Mouse (Mus musculus): ENCODE results near the gene Zfp1.
A peak's percentile ranks its signal among the peaks of the same experiment; 100 is the strongest.

Zfp1 gene

GRCm38 (mm10) chr8:111713291-111713690, 70.1 kb downstream of the Zfp1 start:
- peak in 1 of 2 experiments; percentile 59 for DNase-seq (ENCODE audit: low spot score in 2 of 2)

- peak in 1 of 2 experiments; percentile 60 for DNase-seq (ENCODE audit: low spot score in 2 of 2)
These were observed 70.6 kb downstream of the Zfp1 start for GRCm38 (mm10) chr8:111713817-111714216.

GRCm38 (mm10) chr8:111714295-111714694, 71.1 kb downstream of the Zfp1 start:
- peak in 1 of 2 experiments; percentile 56 for DNase-seq (ENCODE audit: low spot score in 2 of 2)

- DNase-seq (ENCODE audit: low spot score in 2 of 2) = peak in 1 of 2 experiments; percentile 61
These were observed 72.3 kb downstream of the Zfp1 start for GRCm38 (mm10) chr8:111715514-111715913.

GRCm38 (mm10) chr8:111716603-111717487, 73.6 kb downstream of the Zfp1 start:
- DNase-seq (ENCODE audit: low spot score in 2 of 2) = peak in 1 of 2 experiments; percentile 60

- no peak for DNase-seq (ENCODE audit: low spot score in 2 of 2)
These were observed 74.2 kb downstream of the Zfp1 start for GRCm38 (mm10) chr8:111717488-111717792.

- peak in 1 of 2 experiments; percentile 59 for DNase-seq (ENCODE audit: low spot score in 2 of 2)
These were observed 74.7 kb downstream of the Zfp1 start for GRCm38 (mm10) chr8:111717866-111718265.

- DNase-seq (ENCODE audit: low spot score in 2 of 2) = peak in 1 of 2 experiments; percentile 59
These were observed 75.7 kb downstream of the Zfp1 start for GRCm38 (mm10) chr8:111718937-111719336.

GRCm38 (mm10) chr8:111720115-111720544, 76.9 kb downstream of the Zfp1 start:
- DNase-seq (ENCODE audit: low spot score in 2 of 2) = no peak
